Mouse (Mus musculus): Measurements from ENCODE around the gene Phactr1. TPM values are rescaled to one million over a fixed set of nuclear protein-coding genes. Genes with fewer than 3 reads are reported as not detected.

Gene Phactr1
- polyA plus RNA-seq, 1 experiment from 2014 or later: 0.39 TPM

- WGBS (ENCODE audit: insufficient replicate concordance): 66% methylated on average over 3 of the region's 3 CpGs
- Histone ChIP-seq H3K4me3 (no peak overlapping the region), H3K36me3 (no peaks in the 10 kb centered on the region), H3K27me3 (replicated peaks) (no peaks in the 10 kb centered on the region), H3K4me2 (no peak overlapping the region), H3K4me1 (no peaks in the 10 kb centered on the region), H3K27ac (no peak overlapping the region), H3K9me3 (replicated peaks) (no peaks in the 10 kb centered on the region), H3K9ac (no peak overlapping the region)
- ATAC-seq: no peak
These were observed 310.7 kb downstream of the Phactr1 start for GRCm38 (mm10) chr13:42991164-42991563.

GRCm38 (mm10) chr13:42992306-42992705 is 311.9 kb downstream of the Phactr1 start:
- H3K9ac ChIP-seq: no peak overlapping the region
- H3K27ac ChIP-seq: no peak overlapping the region
- ATAC-seq: no peak
- no peaks in the 10 kb centered on the region for H3K4me1 ChIP-seq
- no peaks in the 10 kb centered on the region for H3K9me3 ChIP-seq (replicated peaks)
- no peaks in the 10 kb centered on the region for H3K36me3 ChIP-seq
- 59% methylated on average over 4 of the region's 4 CpGs for WGBS (ENCODE audit: insufficient replicate concordance)
- no peak overlapping the region for H3K4me2 ChIP-seq
- no peak overlapping the region for H3K4me3 ChIP-seq
- no peaks in the 10 kb centered on the region for H3K27me3 ChIP-seq (replicated peaks)

DNA sequence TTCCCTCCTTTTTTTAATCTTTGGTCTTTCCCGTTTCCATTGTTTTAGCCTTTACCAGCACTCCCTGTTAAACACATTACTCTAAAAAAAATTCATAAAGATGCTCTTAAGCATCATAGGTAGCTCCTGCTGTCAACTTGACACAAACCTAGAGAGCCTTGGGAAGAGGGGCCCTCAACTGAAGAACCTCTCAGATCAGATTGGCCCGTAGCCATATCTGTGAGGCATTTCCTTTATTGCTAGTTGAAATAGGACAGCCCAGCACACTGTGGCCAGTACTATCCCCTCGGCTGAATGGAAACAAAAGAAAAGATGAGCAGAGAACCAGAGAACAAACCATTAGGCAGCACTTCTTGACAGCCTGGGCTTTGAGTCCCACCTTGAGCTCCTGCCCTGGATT is 313.9 kb downstream of the Phactr1 start:
- Histone ChIP-seq H3K9me3 (replicated peaks) (no peaks in the 10 kb centered on the region), H3K27ac (no peak overlapping the region), H3K27me3 (replicated peaks) (no peaks in the 10 kb centered on the region), H3K4me1 (no peaks in the 10 kb centered on the region), H3K4me2 (no peak overlapping the region), H3K9ac (no peak overlapping the region), H3K36me3 (no peaks in the 10 kb centered on the region), H3K4me3 (no peak overlapping the region)
- 53% methylated on average over 3 of the region's 3 CpGs for WGBS (ENCODE audit: insufficient replicate concordance)
- ATAC-seq: no peak

DNA sequence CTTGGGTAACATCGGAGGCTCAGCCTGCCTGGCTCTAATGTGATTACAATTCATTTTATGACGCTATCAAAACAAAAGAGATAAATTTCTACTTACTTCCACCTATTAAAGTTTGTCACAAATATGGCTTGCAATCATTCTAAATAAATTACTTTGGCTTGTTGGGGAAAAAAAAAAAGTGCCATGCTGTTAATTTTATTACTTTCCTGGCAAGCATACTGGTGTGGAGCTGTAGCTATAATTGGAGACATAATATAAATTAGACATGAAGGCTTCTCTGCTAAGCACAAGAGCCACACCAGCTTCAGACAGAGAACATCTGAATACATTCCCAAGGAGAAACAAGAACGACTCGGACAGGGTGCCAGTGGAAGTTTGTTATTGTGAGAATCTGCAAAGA is 315.8 kb downstream of the Phactr1 start:
- Histone ChIP-seq H3K27me3 (replicated peaks) (no peaks in the 10 kb centered on the region), H3K4me3 (no peak overlapping the region), H3K9me3 (replicated peaks) (no peaks in the 10 kb centered on the region), H3K9ac (no peak overlapping the region), H3K27ac (no peak overlapping the region), H3K4me2 (no peak overlapping the region), H3K36me3 (no peaks in the 10 kb centered on the region), H3K4me1 (no peaks in the 10 kb centered on the region)
- 54% methylated on average over 4 of the region's 4 CpGs for WGBS (ENCODE audit: insufficient replicate concordance)
- no peak for ATAC-seq

DNA sequence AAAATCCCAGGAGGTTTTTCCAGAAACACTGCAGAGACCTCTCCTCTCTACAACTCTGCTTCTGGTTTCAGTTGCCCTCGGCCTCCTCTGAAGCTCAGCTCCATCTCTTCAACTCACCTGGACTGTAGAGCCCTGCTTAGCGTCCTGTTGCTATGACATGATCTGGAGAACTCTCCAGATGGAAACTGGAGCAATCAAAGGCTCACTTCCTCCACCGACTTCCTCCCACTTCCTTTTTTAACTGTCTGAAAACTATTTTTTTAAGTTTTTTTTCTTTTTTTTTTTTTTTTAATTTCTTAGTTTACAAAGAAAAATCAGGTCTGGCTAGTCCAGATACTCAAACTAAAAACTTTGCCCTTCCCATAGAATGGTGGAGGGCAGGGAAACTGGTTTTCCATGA is 318.9 kb downstream of the Phactr1 start:
- H3K4me3 ChIP-seq: no peak overlapping the region
- WGBS (ENCODE audit: insufficient replicate concordance): 40% methylated on average over 3 of the region's 3 CpGs
- H3K4me2 ChIP-seq: no peak overlapping the region
- no peak overlapping the region for H3K9ac ChIP-seq
- ATAC-seq: no peak
- no peaks in the 10 kb centered on the region for H3K27me3 ChIP-seq (replicated peaks)
- no peaks in the 10 kb centered on the region for H3K36me3 ChIP-seq
- H3K27ac ChIP-seq: no peak overlapping the region
- no peaks in the 10 kb centered on the region for H3K4me1 ChIP-seq
- no peaks in the 10 kb centered on the region for H3K9me3 ChIP-seq (replicated peaks)

GRCm38 (mm10) chr13:43005131-43005579 is 324.7 kb downstream of the Phactr1 start:
- no peak overlapping the region for H3K4me2 ChIP-seq
- no peak overlapping the region for H3K27ac ChIP-seq
- WGBS (ENCODE audit: insufficient replicate concordance): 25% methylated on average over 3 of the region's 3 CpGs
- no peak overlapping the region for H3K9ac ChIP-seq
- H3K4me1 ChIP-seq: no peaks in the 10 kb centered on the region
- no peaks in the 10 kb centered on the region for H3K9me3 ChIP-seq (replicated peaks)
- H3K27me3 ChIP-seq (replicated peaks): no peaks in the 10 kb centered on the region
- no peak overlapping the region for H3K4me3 ChIP-seq
- ATAC-seq: no peak
- H3K36me3 ChIP-seq: no peaks in the 10 kb centered on the region

- Histone ChIP-seq H3K4me2 (no peak overlapping the region), H3K4me3 (no peak overlapping the region), H3K27me3 (replicated peaks) (no peaks in the 10 kb centered on the region), H3K9ac (no peak overlapping the region), H3K4me1 (no peaks in the 10 kb centered on the region), H3K9me3 (replicated peaks) (no peaks in the 10 kb centered on the region), H3K27ac (no peak overlapping the region), H3K36me3 (no peaks in the 10 kb centered on the region)
- WGBS (ENCODE audit: insufficient replicate concordance): 65% methylated on average over 5 of the region's 5 CpGs
- ATAC-seq: no peak
These were observed 328.0 kb downstream of the Phactr1 start for GRCm38 (mm10) chr13:43008466-43008865.

GRCm38 (mm10) chr13:43009596-43009995 is 329.2 kb downstream of the Phactr1 start:
- 74% methylated on average over 3 of the region's 3 CpGs for WGBS (ENCODE audit: insufficient replicate concordance)
- Histone ChIP-seq H3K4me3 (no peak overlapping the region), H3K4me1 (no peaks in the 10 kb centered on the region), H3K27me3 (replicated peaks) (no peaks in the 10 kb centered on the region), H3K36me3 (no peaks in the 10 kb centered on the region), H3K4me2 (no peak overlapping the region), H3K9ac (no peak overlapping the region), H3K9me3 (replicated peaks) (no peaks in the 10 kb centered on the region), H3K27ac (no peak overlapping the region)
- ATAC-seq: no peak

GRCm38 (mm10) chr13:43011516-43011915 is 331.1 kb downstream of the Phactr1 start:
- H3K4me2 ChIP-seq: no peak overlapping the region
- H3K9ac ChIP-seq: no peak overlapping the region
- no peak overlapping the region for H3K4me3 ChIP-seq
- no peak for ATAC-seq
- no peak overlapping the region for H3K27ac ChIP-seq
- WGBS (ENCODE audit: insufficient replicate concordance): 72% methylated on average over 3 of the region's 3 CpGs
- H3K9me3 ChIP-seq (replicated peaks): no peaks in the 10 kb centered on the region
- H3K27me3 ChIP-seq (replicated peaks): no peaks in the 10 kb centered on the region
- H3K4me1 ChIP-seq: no peaks in the 10 kb centered on the region
- no peaks in the 10 kb centered on the region for H3K36me3 ChIP-seq

DNA sequence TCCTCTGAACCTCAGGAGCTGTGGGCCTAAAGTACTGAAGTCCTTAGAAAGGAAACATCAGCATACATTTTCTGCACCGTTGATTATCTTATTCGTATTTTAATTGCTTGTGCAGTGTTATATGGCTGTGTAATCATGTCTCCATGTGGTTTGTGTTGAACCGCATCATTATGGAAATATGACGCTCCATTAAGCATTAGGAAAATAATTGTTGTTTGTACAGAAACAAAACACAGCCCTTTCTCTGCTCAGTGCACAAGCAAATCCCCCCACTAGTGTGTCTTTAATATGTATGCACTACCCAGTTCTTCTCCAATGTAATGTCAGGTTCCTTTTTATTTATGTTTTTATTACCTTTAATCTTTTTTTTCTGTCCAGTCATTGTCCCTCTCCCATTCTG is 333.6 kb downstream of the Phactr1 start:
- H3K4me3 ChIP-seq: no peak overlapping the region
- H3K27ac ChIP-seq: no peak overlapping the region
- H3K9me3 ChIP-seq (replicated peaks): no peaks in the 10 kb centered on the region
- H3K36me3 ChIP-seq: no peaks in the 10 kb centered on the region
- H3K4me2 ChIP-seq: no peak overlapping the region
- WGBS (ENCODE audit: insufficient replicate concordance): 85% methylated on average over 4 of the region's 4 CpGs
- H3K27me3 ChIP-seq (replicated peaks): no peaks in the 10 kb centered on the region
- ATAC-seq: no peak
- H3K9ac ChIP-seq: no peak overlapping the region
- H3K4me1 ChIP-seq: no peaks in the 10 kb centered on the region

- Histone ChIP-seq H3K9ac (no peak overlapping the region), H3K36me3 (no peaks in the 10 kb centered on the region), H3K27ac (no peak overlapping the region), H3K4me1 (no peaks in the 10 kb centered on the region), H3K27me3 (replicated peaks) (no peaks in the 10 kb centered on the region), H3K4me3 (no peak overlapping the region), H3K4me2 (no peak overlapping the region), H3K9me3 (replicated peaks) (no peaks in the 10 kb centered on the region)
- WGBS (ENCODE audit: insufficient replicate concordance): 63% methylated on average over 6 of the region's 6 CpGs
- no peak for ATAC-seq
These were observed 335.3 kb downstream of the Phactr1 start for GRCm38 (mm10) chr13:43015768-43016167.

DNA sequence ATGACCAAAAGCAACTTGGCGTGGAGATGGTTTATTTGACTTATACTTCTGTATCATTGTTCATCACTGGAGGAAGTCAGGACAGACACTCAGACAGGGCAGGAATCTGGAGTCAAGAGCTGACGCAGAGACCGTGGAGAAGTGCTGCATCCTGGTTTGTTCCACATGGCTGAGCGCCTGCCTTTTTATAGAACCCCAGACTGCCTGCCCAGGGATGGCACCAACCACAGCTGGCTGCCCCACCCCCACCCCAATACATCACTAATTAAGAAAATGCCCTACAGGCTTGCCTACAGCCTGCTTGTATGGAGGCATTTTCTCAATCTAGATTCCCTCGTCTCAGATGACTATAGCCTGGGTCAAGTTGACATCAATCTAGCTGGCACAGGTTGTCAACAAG is 338.4 kb downstream of the Phactr1 start:
- no peaks in the 10 kb centered on the region for H3K4me1 ChIP-seq
- WGBS (ENCODE audit: insufficient replicate concordance): 62% methylated on average over 5 of the region's 5 CpGs
- H3K4me2 ChIP-seq: no peak overlapping the region
- no peak overlapping the region for H3K9ac ChIP-seq
- ATAC-seq: no peak
- no peak overlapping the region for H3K4me3 ChIP-seq
- H3K27ac ChIP-seq: no peak overlapping the region
- no peaks in the 10 kb centered on the region for H3K27me3 ChIP-seq (replicated peaks)
- no peaks in the 10 kb centered on the region for H3K36me3 ChIP-seq
- H3K9me3 ChIP-seq (replicated peaks): no peaks in the 10 kb centered on the region

- WGBS (ENCODE audit: insufficient replicate concordance): 66% methylated on average over 6 of the region's 6 CpGs
- H3K4me2 ChIP-seq: no peak overlapping the region
- no peak overlapping the region for H3K4me3 ChIP-seq
- no peaks in the 10 kb centered on the region for H3K36me3 ChIP-seq
- H3K9ac ChIP-seq: no peak overlapping the region
- H3K4me1 ChIP-seq: no peaks in the 10 kb centered on the region
- no peaks in the 10 kb centered on the region for H3K9me3 ChIP-seq (replicated peaks)
- no peak overlapping the region for H3K27ac ChIP-seq
- ATAC-seq: no peak
- no peaks in the 10 kb centered on the region for H3K27me3 ChIP-seq (replicated peaks)
These were observed 340.6 kb downstream of the Phactr1 start for GRCm38 (mm10) chr13:43021031-43021430.

Measured in liver, embryonic 12.5 days (tissue).